Mouse (Mus musculus): ENCODE results near the gene Trim47.

DNA sequence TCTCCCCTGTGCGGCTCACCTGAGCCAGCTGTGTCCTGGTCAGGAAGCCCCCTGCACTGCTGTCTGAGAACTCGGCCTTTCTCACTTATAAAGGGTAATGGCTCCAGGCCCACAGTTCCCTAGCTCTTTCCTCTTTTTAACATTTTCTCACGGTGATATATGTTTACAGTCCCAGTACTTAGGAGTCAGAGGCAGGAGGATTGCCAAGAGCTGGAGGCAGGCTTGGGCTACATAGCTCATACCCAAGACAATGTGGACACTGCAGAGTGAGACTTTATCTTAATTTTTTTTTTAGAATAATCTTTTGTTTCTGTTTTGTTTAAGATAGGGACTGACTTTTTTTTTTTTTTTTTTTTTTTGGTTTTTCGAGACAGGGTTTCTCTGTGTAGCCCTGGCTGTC lies 24.5 kb downstream of the Trim47 start:
- TF ChIP-seq GATA1 (IDR thresholded peaks at IDR 0.05; ENCODE audit: low read length) (no peak), TAL1 (IDR thresholded peaks at IDR 0.05; ENCODE audit: low read length) (no peak)
